Mouse (Mus musculus): Measurements from ENCODE around the gene Hoxc13. TPM values are rescaled to one million over a fixed set of nuclear protein-coding genes. Genes with fewer than 3 reads are reported as not detected.

Hoxc13 gene
- total and polyA plus RNA-seq, 3 experiments, result not detected

- Histone ChIP-seq H3K4me3 (ENCODE audit: control insufficient read depth in 1 of 2, insufficient read depth in 1 of 2, low read depth in 2 of 2, low read length in 2 of 2) (no peak overlapping the region), H3K36me3 (ENCODE audit: control insufficient read depth in 1 of 2, insufficient read depth in 2 of 2, low read length in 2 of 2) (no peaks in the 10 kb centered on the region), H3K9ac (ENCODE audit: control insufficient read depth, low read depth, low read length, poor library complexity, severe bottlenecking) (no peak overlapping the region), H3K9me3 (replicated peaks; ENCODE audit: insufficient read depth, low read length) (no peaks in the 10 kb centered on the region), H3K79me2 (ENCODE audit: control insufficient read depth, insufficient read depth, low read length, poor library complexity) (no peaks in the 10 kb centered on the region), H3K27me3 (ENCODE audit: control insufficient read depth in 1 of 2, insufficient read depth in 2 of 2, low read length in 2 of 2) (peaks cover 0 to 8% of the 10 kb centered on the region in 2 experiments), H3K4me1 (ENCODE audit: control insufficient read depth in 1 of 2, insufficient read depth in 2 of 2, low read length in 2 of 2) (no peaks in the 10 kb centered on the region), H3K27ac (ENCODE audit: control insufficient read depth, low read depth, low read length) (no peak overlapping the region)
- TF ChIP-seq RAD21 (IDR thresholded peaks at IDR 0.05; ENCODE audit: low read depth, low read length), result no peak
- TF ChIP-seq ZMIZ1 (IDR thresholded peaks at IDR 0.05; ENCODE audit: low read depth, low read length), result no peak
- no peak for TF ChIP-seq GATA1 (IDR thresholded peaks at IDR 0.05; ENCODE audit: low read depth, low read length)
- TF ChIP-seq USF1 (IDR thresholded peaks at IDR 0.05; ENCODE audit: low read depth, low read length), result no peak
- no peak for TF ChIP-seq TAL1 (IDR thresholded peaks at IDR 0.05; ENCODE audit: low read length)
- no peak for TF ChIP-seq GABPA (IDR thresholded peaks at IDR 0.05; ENCODE audit: low read depth, low read length)
- TF ChIP-seq MAFK (IDR thresholded peaks at IDR 0.05; ENCODE audit: borderline replicate concordance, low read depth, low read length), result no peak
- TF ChIP-seq NELFE (IDR thresholded peaks at IDR 0.05; ENCODE audit: low read depth, low read length), result no peak
- TF ChIP-seq RCOR1 (IDR thresholded peaks at IDR 0.05; ENCODE audit: low read depth, low read length), result no peak
- no peak for DNase-seq (ENCODE audit: low read depth, low spot score)
These were observed 18.6 kb downstream of the Hoxc13 start for GRCm38 (mm10) chr15:102939256-102940155.

- Histone ChIP-seq H3K27me3 (ENCODE audit: control insufficient read depth in 1 of 2, insufficient read depth in 2 of 2, low read length in 2 of 2) (peaks cover 0 to 15% of the 10 kb centered on the region in 2 experiments), H3K9ac (ENCODE audit: control insufficient read depth, low read depth, low read length, poor library complexity, severe bottlenecking) (no peak overlapping the region)
These were observed 22.0 kb downstream of the Hoxc13 start for GRCm38 (mm10) chr15:102942739-102943467.

More at GRCm38 (mm10) chr15:102942739-102943467, 22.0 kb downstream of the Hoxc13 start:
- H3K4me1 ChIP-seq (ENCODE audit: control insufficient read depth in 1 of 2, insufficient read depth in 2 of 2, low read length in 2 of 2), result peaks cover 5 to 6% of the 10 kb centered on the region in 2 experiments; a peak in 3 of 4 replicates
- no peak for TF ChIP-seq CHD2 (IDR thresholded peaks at IDR 0.05; ENCODE audit: low read length)
- no peak for TF ChIP-seq BHLHE40 (IDR thresholded peaks at IDR 0.05; ENCODE audit: borderline replicate concordance, low read depth, low read length)
- TF ChIP-seq UBTF (IDR thresholded peaks at IDR 0.05; ENCODE audit: borderline replicate concordance, insufficient read depth, low read depth, low read length), result no peak
- TF ChIP-seq MAZ (IDR thresholded peaks at IDR 0.05; ENCODE audit: low read depth, low read length), result no peak
- no peak for TF ChIP-seq USF2 (IDR thresholded peaks at IDR 0.05; ENCODE audit: borderline replicate concordance in 1 of 2, insufficient read depth in 1 of 2, low read depth in 1 of 2, low read length in 2 of 2)
- TF ChIP-seq E2F4 (IDR thresholded peaks at IDR 0.05; ENCODE audit: borderline replicate concordance, low read depth, low read length), result no peak
- no peak for TF ChIP-seq RAD21 (IDR thresholded peaks at IDR 0.05; ENCODE audit: low read depth, low read length)
- TF ChIP-seq MYC (IDR thresholded peaks at IDR 0.05; ENCODE audit: low read depth, low read length), result no peak
- no peak for TF ChIP-seq ELF1 (IDR thresholded peaks at IDR 0.05; ENCODE audit: low read depth, low read length)
- no peak for TF ChIP-seq CTCF (IDR thresholded peaks at IDR 0.05 in 2 of 3, conservative IDR thresholded peaks at IDR 0.05 in 1 of 3; ENCODE audit: control insufficient read depth in 1 of 3, insufficient read depth in 1 of 3, low read depth in 2 of 3, low read length in 3 of 3, poor library complexity in 1 of 3, severe bottlenecking in 1 of 3)
- no peak for TF ChIP-seq SMC3 (IDR thresholded peaks at IDR 0.05; ENCODE audit: low read depth, low read length)
- no peak for TF ChIP-seq POLR2AphosphoS2 (IDR thresholded peaks at IDR 0.05; ENCODE audit: low read length)
- no peak for TF ChIP-seq MAX (IDR thresholded peaks at IDR 0.05; ENCODE audit: low read length)
- TF ChIP-seq ZNF384 (IDR thresholded peaks at IDR 0.05; ENCODE audit: low read depth, low read length), result no peak
- TF ChIP-seq MXI1 (IDR thresholded peaks at IDR 0.05; ENCODE audit: low read depth, low read length), result no peak
- no peak for TF ChIP-seq MAFK (IDR thresholded peaks at IDR 0.05; ENCODE audit: borderline replicate concordance, low read depth, low read length)
- no peak for TF ChIP-seq ZMIZ1 (IDR thresholded peaks at IDR 0.05; ENCODE audit: low read depth, low read length)
- H3K4me3 ChIP-seq (ENCODE audit: control insufficient read depth in 1 of 2, insufficient read depth in 1 of 2, low read depth in 2 of 2, low read length in 2 of 2), result no peak overlapping the region
- no peaks in the 10 kb centered on the region; the same call in 1 of the 2 replicates for H3K79me2 ChIP-seq (ENCODE audit: control insufficient read depth, insufficient read depth, low read length, poor library complexity)
- peaks cover 0 to 5% of the 10 kb centered on the region in 2 experiments; a peak in 1 of 4 replicates for H3K36me3 ChIP-seq (ENCODE audit: control insufficient read depth in 1 of 2, insufficient read depth in 2 of 2, low read length in 2 of 2)
- no peaks in the 10 kb centered on the region for H3K9me3 ChIP-seq (replicated peaks; ENCODE audit: insufficient read depth, low read length)
- DNase-seq (ENCODE audit: low read depth, low spot score), result no peak
- no peak overlapping the region for H3K27ac ChIP-seq (ENCODE audit: control insufficient read depth, low read depth, low read length)

Data from MEL (cell line).